Mouse (Mus musculus): ENCODE measurements at regions not wholly inside any gene's neighbourhood (a gene's known extent, or its start where the extent isn't known, plus 50 kb on each side); places are given as distances from the start of the nearest gene placed in this dataset.

DNA sequence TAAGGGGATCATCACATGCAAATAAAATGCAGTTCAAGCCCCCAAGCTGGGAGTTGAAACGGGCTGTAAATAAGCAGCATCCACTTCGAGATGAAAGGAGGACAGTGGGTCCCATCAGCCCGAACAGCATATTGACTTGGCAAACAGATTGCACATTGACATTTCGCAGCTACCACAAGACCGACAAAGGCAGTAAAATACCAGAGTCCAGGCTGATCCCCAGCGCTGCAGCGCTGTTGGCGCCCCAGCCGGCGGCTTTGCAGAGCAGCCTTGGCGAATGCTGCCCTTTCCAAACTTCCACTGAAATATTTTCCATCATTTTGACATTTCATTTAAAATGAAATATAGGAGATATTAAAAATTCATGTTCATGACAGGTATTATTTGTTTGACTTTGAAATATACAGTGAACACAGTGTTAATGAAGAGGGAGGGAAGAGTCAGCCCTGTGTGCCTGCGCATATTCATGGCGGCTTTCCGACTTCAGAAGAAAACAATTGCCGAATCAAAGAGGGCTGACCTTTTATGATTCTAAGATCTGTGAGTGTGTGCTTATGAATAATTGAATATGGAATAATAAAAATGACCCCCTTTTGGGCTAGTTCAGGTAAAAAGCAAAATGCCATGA is 98.4 kb downstream of the Sqor start:
- ATAC-seq (ENCODE audit: low TSS enrichment) = no peak

DNA sequence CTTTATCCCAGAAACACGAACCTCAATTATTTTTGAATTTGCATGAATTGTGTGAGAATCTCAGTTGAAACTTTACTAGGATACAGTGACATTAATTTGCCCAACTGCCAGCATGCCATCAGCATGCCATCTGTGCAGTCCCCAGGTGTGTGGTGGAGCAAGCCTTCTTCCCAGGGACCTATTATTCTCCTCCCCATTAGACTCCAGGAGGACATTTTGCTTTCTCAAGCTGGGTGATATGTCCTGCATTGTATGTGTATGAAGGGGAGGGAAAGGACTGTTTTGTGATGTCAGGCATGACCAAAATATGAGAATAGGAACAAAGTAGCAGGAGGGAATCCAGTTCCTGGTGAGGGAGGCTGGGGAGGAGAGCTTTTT is 98.9 kb downstream of the Sqor start:
- no peak for ATAC-seq (ENCODE audit: low TSS enrichment)

DNA sequence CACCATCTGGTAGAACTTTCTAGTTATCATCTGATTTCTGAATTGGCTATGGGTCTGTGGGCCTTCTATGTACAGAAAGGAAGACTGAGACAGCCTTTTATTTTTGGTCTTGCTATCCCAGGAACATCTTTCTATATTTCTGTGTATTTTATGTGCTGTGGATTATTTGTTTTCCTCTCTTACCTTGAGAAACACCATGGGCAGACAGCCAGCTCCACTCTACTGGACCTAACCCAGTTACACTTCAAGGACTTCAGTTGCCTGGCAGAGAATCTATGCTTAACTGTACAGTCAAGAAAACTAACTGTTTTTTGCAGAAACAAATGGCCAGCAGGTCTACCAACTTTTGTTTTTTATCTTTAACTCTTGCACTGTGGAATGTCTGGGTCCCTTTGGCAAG is 122.1 kb downstream of the Sqor start:
- ATAC-seq (ENCODE audit: low TSS enrichment) = no peak

GRCm38 (mm10) chr2:122887526-122887925 is 122.5 kb downstream of the Sqor start:
- ATAC-seq (ENCODE audit: low TSS enrichment) = no peak

DNA sequence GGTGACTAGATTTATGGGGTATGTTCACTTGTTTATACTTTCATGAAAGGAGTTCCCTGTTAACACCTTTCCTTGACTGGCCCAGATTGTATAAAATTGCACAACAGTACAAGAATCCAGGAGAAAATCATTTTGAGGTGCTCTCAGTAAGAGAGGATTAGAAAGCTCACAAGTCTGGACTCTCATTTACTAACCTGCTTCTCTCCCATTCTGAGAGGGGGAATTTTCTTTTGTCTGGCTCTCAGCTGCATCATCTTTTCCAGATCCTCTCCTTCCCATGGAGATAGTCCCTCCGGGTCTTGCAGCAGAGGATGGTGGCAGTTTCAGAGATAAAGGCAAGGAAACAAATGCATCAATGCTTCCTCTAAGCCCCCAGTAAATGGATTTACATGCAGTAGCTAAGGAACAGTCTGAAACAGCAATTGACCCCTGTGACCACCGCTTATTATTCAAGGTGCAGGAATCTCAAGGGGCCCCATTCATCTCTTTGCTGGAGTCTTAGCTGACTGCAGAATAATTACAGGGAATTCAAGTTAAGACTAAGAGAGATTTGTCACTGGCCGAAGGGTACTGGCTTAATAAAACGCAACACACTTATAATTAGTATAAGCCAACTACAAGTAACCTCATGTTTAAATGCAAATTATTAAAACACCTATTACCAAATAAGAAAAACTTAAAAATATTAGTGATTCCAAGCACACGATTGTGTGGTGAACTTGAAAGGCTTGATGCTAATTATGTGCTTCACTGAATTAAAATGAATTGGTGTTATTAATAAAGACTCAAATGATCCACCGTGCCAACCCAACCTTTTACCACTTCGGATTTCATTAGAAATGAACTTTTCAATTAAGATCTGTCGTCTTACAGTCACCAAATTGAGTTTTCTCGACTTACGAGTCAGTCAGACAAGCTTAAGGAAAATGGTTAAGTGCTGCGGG is 140.4 kb downstream of the Sqor start:
- ATAC-seq (ENCODE audit: low TSS enrichment) = no peak

GRCm38 (mm10) chr2:122916772-122917171 is 151.7 kb downstream of the Sqor start:
- peak; percentile 95 for ATAC-seq (ENCODE audit: low TSS enrichment)

GRCm38 (mm10) chr2:122937922-122938321 is 172.9 kb downstream of the Sqor start:
- peak; percentile 98 for ATAC-seq (ENCODE audit: low TSS enrichment)

DNA sequence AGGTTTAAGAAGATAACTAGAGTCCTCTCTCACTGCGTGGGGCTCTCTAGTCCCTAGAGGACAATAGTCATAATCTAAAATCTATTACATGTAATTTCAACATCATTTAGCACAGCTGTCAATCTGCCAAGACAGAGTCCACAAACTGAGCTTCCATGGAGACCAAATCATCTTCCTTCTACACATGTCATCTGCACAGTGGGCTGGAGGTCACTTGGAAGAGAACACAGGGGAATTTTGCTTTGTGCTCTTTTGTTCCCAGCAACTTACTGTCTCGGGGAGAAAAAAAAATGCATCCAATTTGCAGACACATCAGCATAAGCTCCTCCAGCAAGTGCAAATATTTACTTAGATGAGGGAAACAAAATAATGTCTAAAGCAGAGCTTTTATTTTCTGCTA is 179.8 kb downstream of the Sqor start:
- no peak for ATAC-seq (ENCODE audit: low TSS enrichment)

DNA sequence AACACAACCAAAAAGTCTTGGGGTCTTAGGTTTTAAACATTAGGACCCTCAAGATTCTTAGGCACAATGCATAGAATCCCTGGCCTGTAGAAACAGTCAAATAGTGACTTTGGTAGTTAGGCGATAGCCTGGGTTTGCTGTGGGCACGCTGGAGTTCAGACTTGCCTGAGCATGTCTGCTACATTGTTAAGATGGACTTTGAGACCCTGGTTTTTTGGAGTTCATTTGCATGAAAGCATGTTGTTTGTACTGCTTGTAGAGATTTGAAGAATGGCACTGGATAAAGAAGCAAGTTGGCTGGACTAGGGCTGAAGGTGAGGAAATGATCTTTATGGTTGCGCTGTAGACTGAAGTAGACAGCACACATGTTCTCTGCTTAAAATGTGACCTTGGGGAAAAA is 180.9 kb downstream of the Sqor start:
- ATAC-seq (ENCODE audit: low TSS enrichment) = no peak

GRCm38 (mm10) chr2:122949031-122949430 is 184.0 kb downstream of the Sqor start:
- ATAC-seq (ENCODE audit: low TSS enrichment) = no peak

DNA sequence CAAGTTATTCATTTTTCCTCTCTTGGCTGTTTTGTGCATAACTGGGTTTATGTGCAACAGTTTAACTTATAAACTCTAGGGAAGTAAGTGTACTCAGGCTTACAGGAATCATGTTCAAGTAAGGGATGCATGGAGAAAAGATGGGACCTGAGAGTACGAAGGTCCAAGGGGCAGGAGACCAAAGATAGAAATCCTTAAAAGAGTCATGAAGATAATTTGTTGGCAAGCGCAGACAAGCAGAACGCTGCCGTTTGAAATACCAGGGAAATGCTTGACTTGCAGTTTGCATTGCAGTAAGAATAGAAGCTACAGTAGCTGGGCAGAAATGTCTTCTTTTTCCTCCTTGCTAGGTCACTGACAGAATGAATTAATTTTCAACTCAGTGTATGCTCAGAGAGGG is 196.7 kb downstream of the Sqor start:
- ATAC-seq (ENCODE audit: low TSS enrichment) = no peak

GRCm38 (mm10) chr2:122968809-122969628 is 204.0 kb downstream of the Sqor start:
- ATAC-seq (ENCODE audit: low TSS enrichment) = peak; percentile 79

Measured in frontal cortex, adult (tissue).